Mouse (Mus musculus) bone marrow, adult 2 months (tissue): Measurements from ENCODE around the gene Lgals8.

Experiments
- CTCF ChIP-seq: fragments of 200-500 bp; IDR thresholded peaks from 2 replicates; pipeline ENCODE4 v1.5.1; 2011; ENCODE audit warnings: low read length, control low read depth; ENCODE audit not compliant: control insufficient read depth, insufficient read depth
- POLR2A ChIP-seq: fragments of 200-500 bp; IDR thresholded peaks from 2 replicates; pipeline ENCODE4 v1.6.1; 2011; ENCODE audit warnings: low read depth, mild to moderate bottlenecking, control low read depth, low read length, borderline replicate concordance; ENCODE audit not compliant: control insufficient read depth

- TF ChIP-seq CTCF (no peak), POLR2A (no peak)
Measured at GRCm38 (mm10) chr13:12462623-12463022, 2.1 kb downstream of the Lgals8 start.
